Mouse (Mus musculus) heart, postnatal 4 days (tissue): Measurements from ENCODE around the gene Plcb1. TPM values are rescaled to one million over a fixed set of nuclear protein-coding genes. Genes with fewer than 3 reads are reported as not detected.
"Not testable (repeated sequence)": the region's sequence is repeated elsewhere in the genome, so short reads cannot be mapped to it uniquely, and the experiment has no call there.

ENCODE experiments used
- DNase-seq: peaks from one replicate; pipeline ENCODE4 v3.0.0; 2021
- total RNA-seq, 2 experiments: library from RNA; stranded (reverse); gene quantifications; 2 replicates each; pipeline ENCODE4 v1.2.3; 2021

The Plcb1 gene
- total RNA-seq, 2 experiments from 2014 or later: 6.2 to 7.0 TPM

- no peak for DNase-seq
Observed at GRCm38 (mm10) chr2:135323276-135323954, 537.5 kb downstream of the Plcb1 start.

DNA sequence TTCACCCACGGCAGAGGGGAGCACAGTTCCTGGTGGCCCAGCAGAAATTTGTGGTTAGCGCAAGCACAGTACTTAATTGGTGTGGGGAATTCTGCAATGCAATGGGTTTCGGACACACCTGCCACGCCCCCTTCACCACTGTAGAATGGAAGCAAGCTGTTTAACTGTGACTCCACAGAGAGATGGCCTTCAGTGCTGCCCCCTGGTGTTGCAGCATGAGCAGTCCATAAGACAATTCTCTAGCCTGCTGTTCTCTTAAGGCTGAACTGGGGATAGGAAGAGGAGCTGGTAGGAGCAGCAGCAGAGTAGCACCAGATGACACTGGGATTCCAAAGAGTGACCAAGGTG is 538.1 kb downstream of the Plcb1 start:
- peak; percentile 86 for DNase-seq

DNA sequence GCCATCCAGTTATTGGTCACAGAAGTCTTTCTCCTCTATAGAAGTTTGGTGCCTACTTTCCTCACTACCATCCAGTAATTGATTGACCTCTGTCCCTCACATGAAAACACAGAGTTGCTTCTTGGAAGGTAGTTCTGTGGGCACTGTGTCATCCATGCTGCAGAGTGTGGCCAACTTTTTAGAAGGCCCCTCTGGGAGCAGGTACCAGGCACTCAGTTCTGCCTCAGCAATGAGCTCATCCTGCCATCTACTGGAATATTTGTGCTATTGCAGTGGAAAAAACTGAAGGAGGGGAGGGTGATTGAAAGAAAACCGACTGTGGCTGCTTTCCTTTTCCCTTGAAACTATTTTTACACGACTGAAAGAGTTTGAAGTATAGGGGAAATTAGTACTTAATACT is 542.9 kb downstream of the Plcb1 start:
- DNase-seq: peak; percentile 40

DNA sequence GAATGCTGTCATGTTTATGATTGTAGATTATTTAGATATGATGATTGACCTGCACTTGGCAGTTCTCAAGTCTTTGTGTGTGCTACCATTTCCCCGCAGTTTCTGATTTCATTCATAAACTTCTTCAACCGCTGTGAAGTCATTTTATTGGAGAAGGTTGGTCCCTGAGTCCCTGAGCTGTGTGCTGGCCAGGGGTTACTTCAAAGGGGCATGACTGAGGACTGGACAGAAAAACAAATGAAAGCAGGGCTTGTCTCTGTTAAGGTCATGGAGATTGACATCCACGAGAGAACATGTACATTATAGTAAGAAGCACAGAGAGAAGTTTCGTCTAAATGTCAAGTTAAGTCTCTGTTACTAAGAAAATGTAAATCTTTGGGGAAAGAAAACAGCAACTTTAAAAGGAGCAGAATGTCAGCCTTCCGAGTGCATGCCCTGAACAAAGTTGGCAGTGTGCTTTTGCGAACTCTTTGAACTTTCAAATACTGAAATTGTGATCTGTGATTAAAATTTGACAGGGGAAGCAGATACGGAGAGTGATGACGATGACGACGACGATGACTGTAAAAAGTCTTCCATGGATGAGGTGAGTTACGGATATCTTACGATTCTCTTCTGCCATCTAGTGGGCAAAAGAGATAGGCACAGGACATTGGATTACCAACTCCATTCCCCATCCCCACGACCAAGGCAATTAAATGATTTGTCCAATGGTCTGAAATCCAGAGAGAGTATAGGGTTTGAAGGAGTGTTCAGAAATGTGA is 544.1 kb downstream of the Plcb1 start:
- DNase-seq: peak; percentile 49

- no peak for DNase-seq
Observed at GRCm38 (mm10) chr2:135331868-135332267, 546.0 kb downstream of the Plcb1 start.

GRCm38 (mm10) chr2:135356311-135356710 is 570.4 kb downstream of the Plcb1 start:
- no peak for DNase-seq

- DNase-seq: peak; percentile 45
Observed at GRCm38 (mm10) chr2:135361798-135362197, 575.9 kb downstream of the Plcb1 start.

DNA sequence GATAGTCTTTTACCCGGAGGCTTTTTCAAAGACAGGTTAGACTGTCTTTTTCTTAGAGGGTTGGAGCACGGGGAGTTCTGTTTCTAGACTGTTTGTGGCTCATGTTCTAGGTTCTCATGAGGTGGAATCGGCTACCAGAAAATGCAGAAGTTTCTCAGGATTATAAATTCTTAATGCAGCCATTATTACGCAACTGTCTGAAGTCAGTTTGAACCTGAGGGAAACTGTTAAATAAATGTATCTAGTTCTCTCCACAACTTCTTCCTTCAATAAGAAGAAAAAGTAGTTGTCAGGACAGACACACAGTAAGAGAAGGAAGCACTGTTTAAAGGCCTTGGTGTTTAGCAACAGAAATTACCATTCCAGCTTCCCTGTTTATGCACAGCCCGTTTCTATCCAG is 577.1 kb downstream of the Plcb1 start:
- no peak for DNase-seq

DNA sequence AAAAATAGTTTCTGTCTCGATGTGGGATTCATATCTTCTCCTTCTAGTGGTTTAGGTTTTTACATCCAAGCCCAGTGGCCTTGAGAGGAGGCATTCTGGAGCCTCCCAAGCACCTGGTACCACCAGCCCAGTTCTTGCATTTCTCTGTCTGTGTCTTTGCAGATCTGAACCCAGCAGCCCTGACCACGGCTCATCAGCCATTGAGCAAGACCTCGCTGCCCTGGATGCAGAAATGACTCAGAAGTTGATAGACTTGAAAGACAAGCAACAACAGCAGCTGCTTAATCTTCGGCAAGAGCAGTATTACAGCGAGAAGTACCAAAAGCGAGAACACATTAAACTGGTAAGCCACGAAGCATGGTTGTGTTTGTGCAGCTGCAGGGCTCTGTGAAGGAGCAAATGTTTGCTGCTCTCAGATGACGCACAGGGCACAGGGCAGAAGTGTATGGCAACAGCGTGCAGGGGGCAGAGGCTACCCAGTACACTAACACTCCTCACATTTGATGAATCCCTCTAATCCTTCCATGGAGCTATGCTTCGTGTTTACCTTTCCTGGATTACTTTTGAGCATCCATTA is 584.5 kb downstream of the Plcb1 start:
- no peak for DNase-seq

GRCm38 (mm10) chr2:135380796-135381195 is 594.9 kb downstream of the Plcb1 start:
- DNase-seq: not testable (repeated sequence)

- DNase-seq: no peak
Observed at GRCm38 (mm10) chr2:135381396-135381795, 595.5 kb downstream of the Plcb1 start.

- DNase-seq: peak; percentile 53
Observed at GRCm38 (mm10) chr2:135387990-135388389, 602.1 kb downstream of the Plcb1 start.

DNA sequence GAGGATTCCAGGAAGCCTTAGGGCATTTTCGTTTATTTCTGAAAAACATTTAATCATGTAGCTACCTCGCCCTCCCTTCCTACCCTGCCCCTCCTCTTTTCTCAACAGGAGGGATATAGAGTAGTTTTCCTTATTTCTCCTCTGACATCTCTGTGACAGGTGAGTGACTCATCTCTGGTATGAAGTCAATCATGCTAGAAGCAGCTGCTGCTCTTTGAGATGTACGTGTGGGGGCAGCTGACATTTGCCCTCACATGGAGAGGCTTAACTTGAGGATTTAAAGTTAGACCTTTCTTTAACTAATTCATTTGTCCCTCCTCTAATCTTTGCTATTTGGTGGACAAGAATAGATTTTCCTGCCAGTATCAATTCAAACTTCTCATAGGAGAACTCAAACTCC is 608.8 kb downstream of the Plcb1 start:
- no peak for DNase-seq

DNA sequence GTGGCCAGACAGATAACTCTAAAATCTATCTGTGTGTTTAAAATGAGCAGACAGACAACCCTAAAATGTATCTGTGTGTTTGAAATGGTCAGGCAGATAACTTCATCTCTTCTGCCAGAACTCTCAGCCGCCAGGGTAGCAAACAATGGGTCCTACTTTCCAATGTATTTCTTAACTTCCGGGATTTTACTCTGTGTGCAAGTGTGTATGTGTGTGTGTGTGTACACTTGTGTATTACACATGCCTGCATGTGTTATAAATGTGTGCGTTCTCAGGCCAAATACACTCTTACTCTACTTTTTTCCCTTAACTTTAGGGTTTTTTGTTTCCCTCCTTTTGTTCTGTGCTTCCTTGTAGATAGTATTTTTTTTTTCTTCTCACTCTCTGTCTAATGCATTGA is 610.5 kb downstream of the Plcb1 start:
- DNase-seq: no peak

DNA sequence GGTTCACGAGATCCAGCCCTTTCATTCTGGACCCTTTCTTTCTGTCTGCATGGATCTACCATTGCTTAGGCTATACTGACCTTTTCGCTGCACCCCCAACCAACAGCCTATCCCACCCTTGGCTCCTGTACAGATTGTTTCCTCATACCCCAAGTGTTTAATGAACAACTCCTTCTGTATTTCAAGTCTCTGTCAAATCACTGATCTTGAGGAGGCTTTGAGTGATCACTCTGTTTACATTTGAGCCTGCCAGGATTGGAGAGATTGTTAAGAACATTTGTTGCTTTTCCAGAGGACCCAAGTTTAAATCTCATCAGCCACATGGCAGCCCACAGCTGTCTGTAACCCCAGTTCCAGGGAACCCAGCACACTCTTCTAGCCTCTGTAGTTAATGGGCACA is 612.1 kb downstream of the Plcb1 start:
- DNase-seq: no peak

DNA sequence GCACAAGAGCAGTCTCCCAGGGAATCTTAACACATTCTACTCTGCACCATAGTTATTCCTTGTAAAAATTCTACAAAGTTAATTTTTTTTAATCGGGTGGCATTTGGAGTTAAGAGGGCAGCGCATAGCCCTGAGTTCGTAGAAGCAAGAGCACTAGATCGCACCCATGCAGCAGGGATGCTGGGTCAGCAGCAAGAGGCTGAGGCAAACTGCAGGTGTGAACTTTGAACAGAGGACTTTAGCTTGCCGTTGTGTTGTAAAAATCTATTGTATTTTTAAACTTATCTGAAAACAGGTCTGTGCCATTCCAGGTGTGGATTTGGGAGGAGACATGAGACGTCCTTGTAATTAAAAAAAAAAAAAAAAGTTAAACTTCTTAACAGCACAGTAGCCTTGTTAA is 613.9 kb downstream of the Plcb1 start:
- DNase-seq: no peak

GRCm38 (mm10) chr2:135402916-135403315 is 617.0 kb downstream of the Plcb1 start:
- no peak for DNase-seq

- DNase-seq: no peak
Observed at GRCm38 (mm10) chr2:135403344-135403743, 617.5 kb downstream of the Plcb1 start.

DNA sequence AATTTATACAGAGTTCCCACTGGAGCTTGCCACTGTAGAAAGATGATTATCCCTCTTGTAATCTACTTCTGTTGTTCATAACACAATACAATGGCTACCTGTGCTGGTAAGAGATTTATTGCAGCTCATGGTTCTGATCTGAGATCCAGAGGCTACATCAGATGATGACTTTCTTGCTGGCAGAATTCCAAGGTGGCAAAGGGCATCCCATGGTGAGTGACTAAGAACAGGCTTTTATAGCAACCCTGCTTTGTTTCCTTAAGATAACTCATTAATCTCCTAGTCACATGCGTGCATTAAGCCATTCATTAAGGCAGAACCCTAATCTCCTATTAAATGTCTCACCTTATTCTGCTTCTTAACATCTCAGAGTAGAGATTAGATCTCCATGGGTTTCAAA is 618.2 kb downstream of the Plcb1 start:
- DNase-seq: no peak

DNA sequence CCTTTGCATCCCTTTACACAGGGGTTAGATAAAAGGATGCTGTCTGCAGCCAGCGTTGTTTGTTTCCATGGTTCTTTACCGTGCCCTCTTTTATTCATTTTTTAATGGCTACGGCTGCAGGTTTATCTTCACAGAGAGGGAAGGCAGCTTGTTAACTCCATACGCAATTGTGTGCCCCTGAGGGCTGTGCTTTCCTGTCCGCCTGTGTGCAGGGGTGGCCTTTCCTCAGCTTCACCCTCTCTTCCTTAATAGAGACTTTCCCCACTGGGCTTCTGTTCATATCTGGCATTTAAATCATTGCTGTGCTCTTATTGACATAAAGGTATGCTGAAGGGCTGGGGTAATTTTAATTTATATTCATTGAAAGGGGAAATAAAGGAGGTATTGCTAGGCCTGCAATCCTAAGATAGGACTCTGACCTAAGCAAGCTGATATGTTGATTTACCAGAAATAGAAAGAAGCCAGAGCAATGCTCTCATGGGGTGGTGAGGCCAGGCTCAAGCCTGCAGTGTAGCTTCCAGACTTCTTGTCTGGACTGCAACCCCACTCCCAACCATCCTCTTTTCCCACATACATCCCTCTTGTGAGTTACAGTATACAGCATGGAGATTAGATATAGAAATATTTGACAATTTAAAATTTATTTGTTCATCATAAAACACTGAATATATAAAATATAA is 623.7 kb downstream of the Plcb1 start:
- DNase-seq: no peak

GRCm38 (mm10) chr2:135411675-135412074 is 625.8 kb downstream of the Plcb1 start:
- DNase-seq: no peak

- no peak for DNase-seq
Observed at GRCm38 (mm10) chr2:135415137-135415536, 629.3 kb downstream of the Plcb1 start.

DNA sequence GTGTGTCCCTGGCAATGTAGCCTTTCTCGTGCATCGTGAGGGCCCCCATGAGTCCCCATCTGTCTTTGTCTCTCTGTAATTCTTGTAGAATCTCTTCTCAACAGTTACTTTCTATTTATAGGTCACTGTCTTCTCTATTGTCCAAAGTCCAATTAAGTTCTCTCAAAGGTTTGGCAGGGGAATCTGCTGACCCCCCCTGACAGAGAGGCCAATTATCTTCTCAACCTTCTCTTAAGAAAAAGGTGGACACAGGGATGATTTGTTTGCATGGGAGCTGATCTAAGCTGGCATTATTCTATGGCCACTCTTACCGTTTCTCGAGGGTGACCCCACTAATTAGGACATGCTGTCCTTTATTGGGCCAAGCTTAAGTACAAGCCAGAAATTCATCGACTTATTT is 633.4 kb downstream of the Plcb1 start:
- no peak for DNase-seq
